Mouse (Mus musculus) C2C12 (cell line): ENCODE results near the gene Slc50a1. TPM values are rescaled to one million over a fixed set of nuclear protein-coding genes. Genes with fewer than 3 reads are reported as not detected.

ENCODE experiments used
- H3K27me3 ChIP-seq: one replicate; pipeline ENCODE4 v1.6.1; 2011; ENCODE audit not compliant: control insufficient read depth, insufficient read depth, insufficient read length
- H3K36me3 ChIP-seq: one replicate; pipeline ENCODE4 v1.6.1; 2011; ENCODE audit not compliant: control insufficient read depth, insufficient read depth
- H3K4me3 ChIP-seq: one replicate; pipeline ENCODE4 v1.5.1; 2011; ENCODE audit warnings: mild to moderate bottlenecking, control low read depth; ENCODE audit not compliant: poor library complexity, insufficient read depth, severe bottlenecking
- H3K79me2 ChIP-seq: one replicate; pipeline ENCODE4 v1.6.1; 2011; ENCODE audit not compliant: control insufficient read depth, insufficient read depth
- H3K79me3 ChIP-seq: one replicate; pipeline ENCODE4 v1.6.1; 2011; ENCODE audit warnings: low read depth, control low read depth
- H3ac ChIP-seq: one replicate; pipeline ENCODE3; 2011; ENCODE audit warnings: low read depth; ENCODE audit not compliant: control insufficient read depth, insufficient read length
- CEBPB ChIP-seq: IDR thresholded peaks from one replicate; pipeline ENCODE4 v1.6.1; 2011; ENCODE audit warnings: low read depth, mild to moderate bottlenecking, control low read depth, moderate library complexity
- CTCF ChIP-seq: IDR thresholded peaks from one replicate; pipeline ENCODE4 v1.5.1; 2011; ENCODE audit not compliant: control insufficient read depth, insufficient read depth, insufficient read length
- FOSL1 ChIP-seq: IDR thresholded peaks from one replicate; pipeline ENCODE4 v1.8.0; 2011; ENCODE audit warnings: mild to moderate bottlenecking, low read length; ENCODE audit not compliant: poor library complexity, insufficient read depth, severe bottlenecking
- MAX ChIP-seq: IDR thresholded peaks from one replicate; pipeline ENCODE4 v1.6.1; 2011; ENCODE audit warnings: mild to moderate bottlenecking, control low read depth
- MYOD1 ChIP-seq: IDR thresholded peaks from one replicate; pipeline ENCODE4 v1.6.1; 2011; ENCODE audit warnings: low read depth; ENCODE audit not compliant: control insufficient read depth, insufficient read length
- MYOG ChIP-seq: IDR thresholded peaks from one replicate; pipeline ENCODE4 v1.6.1; 2011; ENCODE audit not compliant: control insufficient read depth, insufficient read length; ENCODE audit errors: extremely low read depth
- USF1 ChIP-seq: IDR thresholded peaks from one replicate; pipeline ENCODE4 v1.6.1; 2011; ENCODE audit warnings: low read depth, mild to moderate bottlenecking, control low read depth, moderate library complexity
- polyA plus RNA-seq: library from polyadenylated mRNA; unstranded; fragments of >200 nt; fragmentation: generic; extraction: Trizol; gene quantifications from one replicate; pipeline ENCODE4 v1.2.1, GENCODE M21; 2012; ENCODE audit warnings: missing spikeins

The Slc50a1 gene
- polyA plus RNA-seq, 1 experiment = 48.7 TPM

GRCm38 (mm10) chr3:89236516-89236915 lies 33.9 kb downstream of the Slc50a1 start:
- Histone ChIP-seq H3K4me3 (no peak overlapping the region), H3ac (no peak overlapping the region), H3K27me3 (no peaks in the 10 kb centered on the region), H3K79me3 (no peaks in the 10 kb centered on the region), H3K36me3 (no peaks in the 10 kb centered on the region), H3K79me2 (no peaks in the 10 kb centered on the region)
- TF ChIP-seq CTCF (no peak), CEBPB (no peak), FOSL1 (no peak), USF1 (no peak), MYOD1 (no peak), MYOG (no peak), MAX (no peak)

GRCm38 (mm10) chr3:89233562-89234110 lies 36.7 kb downstream of the Slc50a1 start:
- no peak for TF ChIP-seq MAX
- no peak for TF ChIP-seq FOSL1
- no peak for TF ChIP-seq CTCF
- no peak for TF ChIP-seq MYOG
- no peak for TF ChIP-seq CEBPB
- TF ChIP-seq USF1 = no peak
- no peak for TF ChIP-seq MYOD1
- no peak overlapping the region for H3ac ChIP-seq
- H3K36me3 ChIP-seq = no peaks in the 10 kb centered on the region
- no peaks in the 10 kb centered on the region for H3K79me3 ChIP-seq
- no peak overlapping the region for H3K4me3 ChIP-seq
- no peaks in the 10 kb centered on the region for H3K27me3 ChIP-seq
- H3K79me2 ChIP-seq = no peaks in the 10 kb centered on the region

- H3K27me3 ChIP-seq = no peaks in the 10 kb centered on the region
- H3K36me3 ChIP-seq = no peaks in the 10 kb centered on the region
- H3ac ChIP-seq = no peak overlapping the region
- TF ChIP-seq MAX (no peak), FOSL1 (no peak), USF1 (no peak), CTCF (no peak), MYOG (no peak), CEBPB (no peak), MYOD1 (no peak)
- H3K4me3 ChIP-seq = no peak overlapping the region
- no peaks in the 10 kb centered on the region for H3K79me3 ChIP-seq
- H3K79me2 ChIP-seq = no peaks in the 10 kb centered on the region
Measured at GRCm38 (mm10) chr3:89232614-89233013, 37.8 kb downstream of the Slc50a1 start.

- H3K4me3 ChIP-seq = no peak overlapping the region
- no peaks in the 10 kb centered on the region for H3K27me3 ChIP-seq
- no peaks in the 10 kb centered on the region for H3K79me2 ChIP-seq
- no peak for TF ChIP-seq CTCF
- TF ChIP-seq MYOG = no peak
- TF ChIP-seq CEBPB = no peak
- no peak for TF ChIP-seq FOSL1
- TF ChIP-seq MAX = no peak
- no peak for TF ChIP-seq USF1
- no peak for TF ChIP-seq MYOD1
- no peaks in the 10 kb centered on the region for H3K79me3 ChIP-seq
- H3K36me3 ChIP-seq = no peaks in the 10 kb centered on the region
- H3ac ChIP-seq = no peak overlapping the region
Measured at GRCm38 (mm10) chr3:89231772-89232275, 38.5 kb downstream of the Slc50a1 start.

GRCm38 (mm10) chr3:89231345-89231744 lies 39.0 kb downstream of the Slc50a1 start:
- no peaks in the 10 kb centered on the region for H3K36me3 ChIP-seq
- no peaks in the 10 kb centered on the region for H3K79me2 ChIP-seq
- TF ChIP-seq FOSL1 (no peak), MYOD1 (peak; percentile 59), CEBPB (no peak)
- no peak overlapping the region for H3ac ChIP-seq
- no peaks in the 10 kb centered on the region for H3K79me3 ChIP-seq
- H3K27me3 ChIP-seq = no peaks in the 10 kb centered on the region
- no peak overlapping the region for H3K4me3 ChIP-seq

GRCm38 (mm10) chr3:89230561-89230960 lies 39.8 kb downstream of the Slc50a1 start:
- TF ChIP-seq CTCF = no peak
- no peak for TF ChIP-seq MYOD1
- TF ChIP-seq MYOG = no peak
- no peak for TF ChIP-seq FOSL1
- TF ChIP-seq USF1 = no peak
- TF ChIP-seq CEBPB = no peak
- no peak for TF ChIP-seq MAX
- no peak overlapping the region for H3K4me3 ChIP-seq
- H3K27me3 ChIP-seq = no peaks in the 10 kb centered on the region
- no peaks in the 10 kb centered on the region for H3K79me3 ChIP-seq
- no peaks in the 10 kb centered on the region for H3K36me3 ChIP-seq
- no peak overlapping the region for H3ac ChIP-seq
- H3K79me2 ChIP-seq = no peaks in the 10 kb centered on the region
